Mouse (Mus musculus) CD4-positive naive resting alpha-beta T cell, adult 76 days (primary cell): ENCODE data around the gene Trim34b. TPM values are rescaled to one million over a fixed set of nuclear protein-coding genes. Genes with fewer than 3 reads are reported as not detected.

Source experiments
- total RNA-seq: library from RNA; stranded (reverse); gene quantifications from one replicate; pipeline ENCODE4 v1.2.4, GENCODE M21; 2023

The Trim34b gene
- total RNA-seq, result 1.6 TPM

DNA sequence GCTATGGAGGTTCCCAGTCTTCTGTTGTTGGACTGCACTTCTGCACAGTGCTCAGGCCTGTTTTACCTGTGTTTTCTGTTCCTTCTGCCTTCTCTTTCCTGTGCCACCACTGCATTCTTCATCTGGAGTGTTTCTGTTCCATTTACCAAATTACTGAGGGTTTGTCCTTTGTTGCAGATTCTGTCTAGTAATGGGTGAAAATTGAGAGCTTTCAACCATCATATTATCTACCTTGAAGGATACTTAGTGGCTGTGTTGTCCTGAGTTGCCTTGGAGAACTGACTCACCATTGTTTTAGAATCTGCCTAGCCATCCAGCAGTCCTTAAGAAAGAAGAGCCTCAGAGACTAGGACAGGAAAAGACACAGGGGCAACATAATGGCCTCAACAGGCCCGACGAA, at the start of gene Trim34b:
Gene Trim34b, plus strand, starts transcription at position 301 of the 400 bp plus-strand sequence.

DNA sequence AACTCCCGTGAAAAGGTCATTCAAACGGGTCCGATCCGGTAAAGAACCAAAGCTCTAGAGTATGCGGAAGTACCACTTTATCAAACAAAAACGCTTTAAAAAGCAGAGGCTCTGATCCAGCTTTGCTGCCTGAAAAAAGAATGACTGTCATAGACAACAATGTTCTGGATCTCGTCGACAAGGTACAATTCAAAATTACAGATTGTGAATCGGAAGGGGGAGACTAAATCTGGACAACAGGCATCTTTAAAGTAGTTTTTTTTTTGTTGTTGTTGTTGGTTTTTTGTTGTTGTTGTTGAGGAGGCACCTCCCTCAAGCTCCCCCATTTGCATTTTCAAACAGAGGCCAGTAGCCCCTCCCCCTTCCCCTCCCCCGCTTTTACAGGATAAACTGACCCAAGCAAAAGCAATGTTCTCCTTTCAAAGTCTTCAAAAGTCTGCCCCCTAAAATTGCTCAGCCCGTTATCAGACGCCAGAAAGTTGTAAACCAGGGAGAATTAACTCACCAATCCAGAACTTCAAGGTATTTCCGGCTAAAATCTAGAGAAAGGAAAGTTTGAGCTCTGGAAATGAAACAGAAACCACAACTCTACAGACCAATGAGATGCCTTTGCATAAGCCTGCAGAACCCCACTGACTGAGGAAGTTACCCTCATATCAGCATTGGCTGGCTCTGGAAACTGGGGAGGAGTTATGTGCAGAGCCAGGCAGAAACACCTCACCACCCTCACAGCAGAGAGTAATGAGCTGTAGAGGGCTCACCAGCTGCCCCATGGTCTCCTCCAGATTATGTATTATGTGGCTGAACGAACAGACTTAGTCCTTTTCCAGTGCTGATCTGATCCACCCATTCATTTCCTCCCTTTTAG, 41.5 kb upstream of the Trim34b start, which contains the start of gene Trim5:
Gene Trim5, minus strand, starts transcription at position 519 of the 868 bp plus-strand sequence.

DNA sequence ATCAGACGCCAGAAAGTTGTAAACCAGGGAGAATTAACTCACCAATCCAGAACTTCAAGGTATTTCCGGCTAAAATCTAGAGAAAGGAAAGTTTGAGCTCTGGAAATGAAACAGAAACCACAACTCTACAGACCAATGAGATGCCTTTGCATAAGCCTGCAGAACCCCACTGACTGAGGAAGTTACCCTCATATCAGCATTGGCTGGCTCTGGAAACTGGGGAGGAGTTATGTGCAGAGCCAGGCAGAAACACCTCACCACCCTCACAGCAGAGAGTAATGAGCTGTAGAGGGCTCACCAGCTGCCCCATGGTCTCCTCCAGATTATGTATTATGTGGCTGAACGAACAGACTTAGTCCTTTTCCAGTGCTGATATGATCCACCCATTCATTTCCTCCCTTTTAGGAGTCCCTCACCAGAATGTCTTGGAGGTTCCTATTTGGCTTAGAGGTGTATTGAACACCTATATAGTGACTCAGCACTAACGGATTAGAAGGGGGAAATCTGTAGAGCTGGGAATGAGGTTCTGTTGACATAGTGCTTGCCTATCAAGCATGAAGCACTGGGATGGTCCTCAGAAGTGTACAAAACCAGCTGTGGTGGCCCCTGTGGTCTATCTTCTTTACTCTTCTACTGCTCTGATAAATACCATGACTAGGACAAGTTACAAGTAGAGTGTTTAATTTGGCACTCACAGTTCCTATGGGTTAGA, 13.7 kb upstream of the Trim34b start, which contains the start of gene Trim12a:
Gene Trim12a, minus strand, starts transcription at position 98 of the 712 bp plus-strand sequence.

DNA sequence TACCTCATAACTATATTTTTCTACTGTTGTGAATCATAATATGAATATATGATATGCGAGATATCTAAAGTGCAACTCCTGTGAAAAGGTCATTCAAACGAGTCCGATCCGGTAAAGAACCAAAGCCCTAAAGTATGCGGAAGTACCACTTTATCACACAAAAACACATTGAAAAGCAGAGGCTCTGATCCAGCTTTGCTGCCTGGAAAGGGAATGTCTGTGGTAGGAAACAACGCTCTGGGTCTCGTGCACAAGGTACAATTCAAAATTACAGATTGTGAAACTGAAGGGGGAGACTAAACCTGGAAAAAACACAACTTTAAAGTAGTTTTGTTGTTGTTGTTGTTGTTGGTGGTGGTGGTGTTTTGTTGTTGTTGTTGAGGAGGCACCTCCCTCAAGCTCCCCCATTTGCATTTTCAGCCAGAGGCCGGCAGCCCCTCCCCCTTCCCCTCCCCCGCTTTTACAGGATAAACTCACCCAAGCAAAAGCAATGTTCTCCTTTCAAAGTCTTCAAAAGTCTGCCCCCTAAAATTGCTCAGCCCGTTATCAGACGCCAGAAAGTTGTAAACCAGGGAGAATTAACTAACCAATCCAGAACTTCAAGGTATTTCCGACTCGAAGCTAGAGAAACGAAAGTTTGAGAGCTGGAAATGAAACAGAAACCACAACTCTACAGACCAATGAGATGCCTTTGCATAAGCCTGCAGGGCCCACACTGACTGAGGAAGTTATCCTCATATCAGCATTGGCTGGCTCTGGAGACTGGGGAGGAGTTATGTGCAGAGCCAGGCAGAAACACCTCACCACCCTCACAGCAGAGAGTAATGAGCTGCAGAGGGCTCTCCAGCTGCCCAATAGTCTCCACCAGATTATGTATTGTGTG, 23.7 kb downstream of the Trim34b start, which contains the start of gene Trim12c:
Gene Trim12c, minus strand, starts transcription at position 646 of the 883 bp plus-strand sequence.

DNA sequence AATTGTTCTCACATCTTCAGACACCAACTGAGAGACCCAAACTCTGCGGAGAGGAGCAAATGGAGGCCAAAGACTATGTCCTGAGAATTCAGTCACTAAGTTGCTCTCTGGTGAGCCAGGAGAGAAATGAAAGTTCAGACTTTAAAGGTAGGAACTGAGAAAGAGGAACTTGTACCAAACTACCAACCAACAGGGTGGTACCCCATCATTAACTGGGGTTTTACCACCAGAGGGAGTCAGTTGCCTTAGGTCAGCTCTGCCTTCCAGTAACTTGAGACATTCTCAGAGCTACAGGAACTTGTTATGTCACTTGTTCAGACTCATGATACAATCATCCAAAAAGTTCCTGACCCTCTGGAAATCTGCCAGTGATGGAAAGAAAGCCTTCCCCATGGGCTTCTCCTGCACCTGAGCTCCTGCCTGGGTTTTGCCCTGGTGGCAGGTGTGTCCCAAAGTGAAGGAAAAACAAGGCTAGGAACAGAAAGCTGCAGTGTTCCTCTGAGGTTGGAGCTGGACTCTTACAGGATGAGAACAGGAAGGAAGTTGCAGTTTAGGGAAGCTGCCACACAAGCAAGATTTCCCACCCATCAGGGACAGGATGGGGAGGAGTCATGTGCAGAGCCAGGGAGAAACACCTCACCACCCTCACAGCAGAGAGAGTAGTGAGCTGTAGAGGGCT, 40.6 kb downstream of the Trim34b start, which contains the start of gene Trim30b:
Gene Trim30b, minus strand, starts transcription at position 149 of the 679 bp plus-strand sequence.

Other genes starting within 250 kb of the Trim34b start
- gene Olfr645, start 244.0 kb upstream of the Trim34b start, total RNA-seq, result not detected
- not detected for gene Olfr646, start 224.6 kb upstream of the Trim34b start, total RNA-seq
- gene Ubqln5, start 199.6 kb upstream of the Trim34b start, total RNA-seq, result not detected
- gene Olfr643, start 192.1 kb upstream of the Trim34b start, total RNA-seq, result not detected
- not detected for gene Ubqln3, start 186.2 kb upstream of the Trim34b start, total RNA-seq
- gene Ubqlnl, start 178.9 kb upstream of the Trim34b start, total RNA-seq, result not detected
- gene Olfm5, start 164.6 kb upstream of the Trim34b start, total RNA-seq, result not detected
- not detected for gene Olfr648, start 146.1 kb upstream of the Trim34b start, total RNA-seq
- gene Olfr649, start 133.5 kb upstream of the Trim34b start, total RNA-seq, result not detected
- gene Trim6, start 110.7 kb upstream of the Trim34b start, total RNA-seq, result 0.50 TPM
- 26.2 TPM for gene Trim34a, start 85.0 kb upstream of the Trim34b start, total RNA-seq
- 12.7 TPM for gene Trim5, start 41.4 kb upstream of the Trim34b start, total RNA-seq
- gene Trim12a, start 14.0 kb upstream of the Trim34b start, total RNA-seq, result 151 TPM
- 25.9 TPM for gene Trim12c, start 23.9 kb downstream of the Trim34b start, total RNA-seq
- 1.7 TPM for gene Trim30b, start 40.4 kb downstream of the Trim34b start, total RNA-seq
- 0.76 TPM for gene Trim30c, start 71.4 kb downstream of the Trim34b start, total RNA-seq
- gene Trim30a, start 135.7 kb downstream of the Trim34b start, total RNA-seq, result 61.9 TPM
- 12.1 TPM for gene Trim30d, start 178.4 kb downstream of the Trim34b start, total RNA-seq
- gene Olfr651, start 220.7 kb downstream of the Trim34b start, total RNA-seq, result not detected
- gene Olfr652, start 231.4 kb downstream of the Trim34b start, total RNA-seq, result not detected
- not detected for gene Olfr653, start 247.8 kb downstream of the Trim34b start, total RNA-seq